Mouse (Mus musculus) heart, embryonic 15.5 days (tissue): Measurements from ENCODE around the gene Ms4a4b. TPM values are rescaled to one million over a fixed set of nuclear protein-coding genes. Genes with fewer than 3 reads are reported as not detected.
"Not testable (repeated sequence)": the region's sequence is repeated elsewhere in the genome, so short reads cannot be mapped to it uniquely, and the experiment has no call there.

Source experiments
- ATAC-seq: fragments of 200-750 bp; cut with Nextera tagmentation; replicated peaks from 2 replicates; pipeline ENCODE4 v1.8.0; 2017; ENCODE audit warnings: low read depth, moderate TSS enrichment; ENCODE audit not compliant: insufficient number of reproducible peaks, insufficient read depth, low FRiP score
- H3K27ac ChIP-seq: fragments of 300-500 bp; sonication (generic); 2 replicates; pipeline ENCODE4 v1.5.1; 2015; ENCODE audit warnings: mild to moderate bottlenecking, inconsistent platforms
- H3K27me3 ChIP-seq: fragments of 300-500 bp; sonication (generic); 2 replicates; pipeline ENCODE4 v1.6.1; 2015; ENCODE audit warnings: inconsistent platforms
- H3K36me3 ChIP-seq: fragments of 300-500 bp; sonication (generic); 2 replicates; pipeline ENCODE4 v1.6.1; 2015; ENCODE audit warnings: mild to moderate bottlenecking, inconsistent platforms
- H3K4me1 ChIP-seq: fragments of 300-500 bp; sonication (generic); replicated peaks from 2 replicates; pipeline ENCODE4 v1.6.1; 2015; ENCODE audit warnings: inconsistent platforms
- H3K4me2 ChIP-seq: fragments of 300-500 bp; sonication (generic); 2 replicates; pipeline ENCODE4 v1.6.1; 2015; ENCODE audit warnings: inconsistent platforms, mild to moderate bottlenecking, moderate library complexity
- H3K4me3 ChIP-seq: fragments of 300-500 bp; sonication (generic); 2 replicates; pipeline ENCODE4 v1.5.1; 2015; ENCODE audit warnings: mild to moderate bottlenecking, inconsistent platforms
- H3K9ac ChIP-seq: fragments of 300-500 bp; sonication (generic); 2 replicates; pipeline ENCODE4 v1.6.1; 2015; ENCODE audit warnings: mild to moderate bottlenecking, inconsistent platforms
- H3K9me3 ChIP-seq: fragments of 300-500 bp; sonication (generic); replicated peaks from 2 replicates; pipeline ENCODE4 v1.6.1; 2016; ENCODE audit warnings: inconsistent platforms
- WGBS: fragments of 180-500 bp; shearing (Covaris S2); methylation state at CpG from one replicate; pipeline ENCODE4 v1.1.7; 2015; ENCODE audit warnings: mixed read lengths; 5-methylcytosine and 5-hydroxymethylcytosine counted together
- polyA plus RNA-seq: library from polyadenylated mRNA; unstranded; fragments of >200 nt; fragmentation: Nextera tagmentation; extraction: Ambion mirVana; gene quantifications from 2 replicates; pipeline ENCODE4 v1.2.1, GENCODE M21; 2015

Ms4a4b gene
- polyA plus RNA-seq, 1 experiment from 2014 or later: 0.16 TPM

DNA sequence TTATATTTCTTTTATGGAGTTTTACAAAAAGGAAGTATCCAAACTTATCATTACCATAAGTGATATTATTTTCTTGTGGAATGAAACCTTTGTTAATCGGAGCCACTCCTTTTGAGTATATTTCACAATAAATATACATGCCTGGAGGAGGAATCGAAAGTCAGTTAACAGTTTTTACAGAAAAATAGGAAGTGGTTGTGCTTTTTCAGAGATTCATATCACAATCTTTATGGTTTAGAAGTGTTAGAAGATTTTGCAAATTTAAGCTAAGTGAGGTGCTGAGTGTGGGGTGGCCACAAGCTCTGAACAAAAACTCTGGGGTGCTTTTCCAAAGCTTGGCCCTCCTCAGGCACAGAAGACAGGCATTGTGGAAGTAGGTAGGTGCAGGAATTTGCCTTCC is 3.9 kb downstream of the Ms4a4b start:
- no peaks in the 10 kb centered on the region for H3K27me3 ChIP-seq
- H3K9ac ChIP-seq: no peak overlapping the region
- no peak overlapping the region for H3K4me3 ChIP-seq
- 63% methylated on average over 2 of the region's 2 CpGs for WGBS
- no peaks in the 10 kb centered on the region for H3K4me1 ChIP-seq
- H3K4me2 ChIP-seq: no peak overlapping the region
- no peak for ATAC-seq
- H3K9me3 ChIP-seq: no peaks in the 10 kb centered on the region
- no peak overlapping the region for H3K27ac ChIP-seq
- H3K36me3 ChIP-seq: no peaks in the 10 kb centered on the region

DNA sequence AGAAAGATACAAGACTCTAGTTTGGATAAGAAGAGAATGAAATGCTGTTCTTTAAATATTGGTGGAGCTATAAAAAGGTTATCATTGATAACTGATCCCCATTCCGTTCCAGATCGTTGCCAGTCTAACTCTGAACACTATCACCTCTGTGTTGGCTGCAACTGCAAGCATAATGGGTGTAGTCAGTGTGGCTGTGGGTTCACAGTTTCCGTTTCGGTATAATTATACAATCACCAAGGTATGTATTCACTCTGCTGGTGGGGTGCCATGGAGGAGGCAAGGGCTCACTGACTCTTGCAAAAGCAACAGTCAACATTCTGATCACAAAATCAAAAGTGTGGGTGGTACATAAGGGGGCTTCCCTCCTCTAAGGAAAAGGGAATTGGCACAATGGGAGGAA is 15.7 kb downstream of the Ms4a4b start:
- H3K27ac ChIP-seq, H3K9ac ChIP-seq, ATAC-seq, H3K4me3 ChIP-seq, H3K4me1 ChIP-seq, H3K36me3 ChIP-seq, H3K9me3 ChIP-seq, H3K27me3 ChIP-seq, H3K4me2 ChIP-seq: not testable (repeated sequence)
- 79% methylated on average over 4 of the region's 4 CpGs for WGBS

DNA sequence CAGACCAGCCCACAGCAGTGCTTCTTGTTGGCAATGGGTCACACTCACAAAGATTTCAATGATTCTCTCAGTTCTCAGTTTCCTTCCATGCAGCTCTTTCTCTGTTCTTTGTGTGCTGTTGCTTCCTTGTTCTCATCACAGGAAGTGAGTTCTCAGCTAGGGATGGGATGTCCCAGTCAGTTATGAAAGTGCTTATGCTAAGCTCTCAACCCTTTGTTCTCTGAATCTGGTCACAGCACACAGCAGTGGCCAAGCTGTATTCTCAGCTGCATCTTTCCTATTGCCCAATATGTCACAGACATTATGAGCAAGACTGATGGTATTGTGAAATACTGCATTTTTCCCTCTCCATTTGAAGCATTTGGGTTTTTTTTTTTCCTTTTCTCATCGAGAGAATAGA is 21.4 kb downstream of the Ms4a4b start:
- not testable (repeated sequence) for H3K4me3 ChIP-seq, H3K27me3 ChIP-seq, H3K27ac ChIP-seq, H3K36me3 ChIP-seq, H3K9me3 ChIP-seq, H3K4me1 ChIP-seq, H3K4me2 ChIP-seq, ATAC-seq, H3K9ac ChIP-seq
- WGBS: 50% methylated on average over 1 of the region's 1 CpGs

DNA sequence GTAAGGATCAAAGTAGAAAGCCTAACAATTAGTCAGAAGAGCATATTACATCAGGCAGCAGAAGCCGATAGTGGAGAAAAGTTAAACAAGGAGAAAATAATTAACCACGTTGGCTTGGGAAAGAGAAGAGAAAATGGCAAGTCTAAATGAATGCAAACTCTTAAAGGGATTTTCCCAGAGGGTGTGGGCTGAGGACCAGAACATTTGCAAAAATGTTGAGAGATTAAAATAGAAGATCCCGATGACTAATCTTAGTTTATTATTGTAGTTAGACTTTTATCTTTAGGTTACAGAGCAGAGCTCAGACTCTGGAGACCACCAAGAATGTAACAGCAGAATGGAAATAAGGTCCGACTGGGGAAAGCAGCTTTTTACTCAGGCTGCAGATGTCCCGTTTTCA is 23.1 kb downstream of the Ms4a4b start:
- H3K4me2 ChIP-seq: no peak overlapping the region
- H3K4me3 ChIP-seq: no peak overlapping the region
- no peak for ATAC-seq
- H3K36me3 ChIP-seq: no peaks in the 10 kb centered on the region
- 64% methylated on average over 5 of the region's 5 CpGs for WGBS
- no peak overlapping the region for H3K9ac ChIP-seq
- H3K27ac ChIP-seq: no peak overlapping the region
- no peaks in the 10 kb centered on the region for H3K27me3 ChIP-seq
- no peaks in the 10 kb centered on the region for H3K9me3 ChIP-seq
- no peaks in the 10 kb centered on the region for H3K4me1 ChIP-seq

DNA sequence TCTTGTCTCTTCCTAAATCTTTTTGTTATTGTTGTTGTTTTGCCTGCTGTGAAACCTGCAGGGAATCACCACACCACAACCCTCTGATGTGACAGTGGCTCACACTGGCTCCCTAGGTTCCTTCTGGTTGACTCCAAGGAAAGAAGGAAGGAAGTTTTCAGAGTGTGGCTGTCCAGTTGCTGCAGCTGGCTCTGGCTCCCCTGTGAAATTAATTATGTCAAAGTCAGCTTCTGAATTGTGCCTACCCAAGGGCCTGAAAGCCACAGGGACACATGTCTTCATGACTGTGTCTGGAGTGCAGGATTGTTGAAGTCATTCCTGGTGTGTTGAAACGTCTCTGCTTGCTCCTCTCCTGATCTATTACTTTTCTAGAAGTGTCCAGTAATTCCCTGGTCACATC is 25.0 kb downstream of the Ms4a4b start:
- H3K4me3 ChIP-seq, ATAC-seq: not testable (repeated sequence)
- 42% methylated on average over 1 of the region's 1 CpGs for WGBS

DNA sequence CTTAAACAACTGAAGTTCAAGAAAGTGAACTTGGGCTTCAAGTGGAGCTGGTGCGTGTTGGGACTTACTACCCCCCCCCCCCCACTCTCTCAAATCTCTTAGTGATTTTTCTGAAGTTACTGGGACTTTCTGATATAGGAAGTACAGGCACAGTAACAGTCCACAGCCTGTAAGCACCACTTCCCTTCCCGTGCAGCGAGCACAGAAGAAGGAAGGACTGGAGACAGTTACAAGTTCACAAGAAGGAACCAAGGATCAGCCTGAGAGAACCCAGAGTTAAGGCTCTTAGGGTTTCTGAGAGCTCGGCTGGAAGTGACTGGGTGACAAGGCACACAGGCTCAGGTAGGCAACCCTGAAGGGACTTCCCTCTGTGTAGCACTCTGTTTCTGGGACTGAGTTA is 25.9 kb downstream of the Ms4a4b start, which contains the start of gene Ms4a6c:
Gene Ms4a6c, plus strand, starts transcription at position 152 of the 400 bp plus-strand sequence.
- H3K9me3 ChIP-seq, H3K36me3 ChIP-seq, H3K27me3 ChIP-seq, H3K9ac ChIP-seq, H3K4me2 ChIP-seq, H3K4me1 ChIP-seq, H3K4me3 ChIP-seq, H3K27ac ChIP-seq, ATAC-seq: not testable (repeated sequence)
- 77% methylated on average over 4 of the region's 4 CpGs for WGBS

More for the DNA sequence above, 25.0 kb downstream of the Ms4a4b start:
- H3K27ac ChIP-seq, H3K27me3 ChIP-seq, H3K36me3 ChIP-seq, H3K4me1 ChIP-seq, H3K9me3 ChIP-seq, H3K9ac ChIP-seq, H3K4me2 ChIP-seq: not testable (repeated sequence)

DNA sequence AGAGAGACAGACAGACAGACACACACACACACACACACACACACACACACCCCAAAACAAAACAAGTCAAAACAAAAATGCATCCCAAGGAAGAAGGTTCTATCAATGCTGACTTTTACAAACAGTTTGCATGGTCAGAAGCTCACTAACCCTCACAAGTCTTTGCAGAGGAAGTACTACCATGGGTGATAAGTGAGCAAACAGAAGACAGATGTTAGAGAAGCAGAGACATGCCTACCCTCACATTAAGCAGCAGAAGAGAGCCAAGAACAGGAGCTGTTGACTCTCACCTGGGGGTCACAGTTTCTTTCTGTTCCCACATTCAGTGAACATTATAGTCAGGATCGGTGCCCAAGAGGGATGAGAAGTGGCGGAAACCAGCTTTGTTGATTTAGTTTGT is 36.4 kb downstream of the Ms4a4b start:
- Histone ChIP-seq H3K4me3 (no peak overlapping the region), H3K9ac (no peak overlapping the region), H3K9me3 (no peaks in the 10 kb centered on the region), H3K4me2 (no peak overlapping the region), H3K27ac (no peak overlapping the region), H3K4me1 (no peaks in the 10 kb centered on the region), H3K36me3 (no peaks in the 10 kb centered on the region), H3K27me3 (no peaks in the 10 kb centered on the region)
- no peak for ATAC-seq
- 70% methylated on average over 2 of the region's 2 CpGs for WGBS

DNA sequence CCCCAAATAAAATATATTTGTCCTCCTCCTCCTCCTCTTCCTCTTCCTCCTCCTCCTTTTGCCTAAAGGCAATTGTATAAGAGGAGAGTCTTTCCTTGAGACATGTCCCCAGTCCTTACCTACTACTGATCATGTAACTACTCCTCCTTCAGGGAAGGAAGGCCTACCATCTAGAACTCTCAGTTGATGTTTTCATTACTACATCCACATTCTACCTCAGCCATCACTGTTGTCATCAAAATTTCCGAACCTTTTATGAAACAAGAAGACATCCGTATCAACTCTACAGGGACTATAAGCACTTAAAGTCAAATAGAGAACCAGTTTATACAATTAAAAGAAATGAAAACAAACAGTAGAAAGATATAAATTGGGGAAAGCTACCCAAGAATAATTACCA is 39.3 kb downstream of the Ms4a4b start:
- no peaks in the 10 kb centered on the region for H3K27me3 ChIP-seq
- no peaks in the 10 kb centered on the region for H3K9me3 ChIP-seq
- H3K9ac ChIP-seq: no peak overlapping the region
- 70% methylated on average over 2 of the region's 2 CpGs for WGBS
- no peak for ATAC-seq
- no peaks in the 10 kb centered on the region for H3K36me3 ChIP-seq
- H3K4me3 ChIP-seq: no peak overlapping the region
- H3K27ac ChIP-seq: no peak overlapping the region
- H3K4me1 ChIP-seq: no peaks in the 10 kb centered on the region
- H3K4me2 ChIP-seq: no peak overlapping the region

DNA sequence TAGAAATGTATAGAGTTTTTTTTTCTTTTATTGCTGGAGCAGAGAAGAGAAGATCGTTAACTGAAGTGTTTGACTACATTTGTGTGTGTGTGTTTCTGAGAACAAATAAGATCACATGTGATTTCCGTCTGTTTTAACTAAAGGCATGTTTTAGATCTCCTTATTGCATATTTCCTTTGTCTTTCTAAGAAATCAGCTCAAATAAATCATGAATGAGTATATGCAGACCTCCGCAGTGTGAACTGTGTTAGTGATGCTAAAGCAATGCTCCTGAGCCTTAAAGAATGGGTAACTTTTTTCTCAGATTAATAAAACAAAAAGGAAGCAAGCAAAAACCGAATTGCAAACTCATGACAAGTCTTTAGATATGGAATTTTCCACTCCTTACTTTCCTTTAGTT is 40.6 kb downstream of the Ms4a4b start:
- Histone ChIP-seq H3K4me1 (no peaks in the 10 kb centered on the region), H3K4me2 (no peak overlapping the region), H3K27ac (no peak overlapping the region), H3K36me3 (no peaks in the 10 kb centered on the region), H3K9ac (no peak overlapping the region), H3K9me3 (no peaks in the 10 kb centered on the region), H3K4me3 (no peak overlapping the region), H3K27me3 (no peaks in the 10 kb centered on the region)
- 62% methylated on average over 4 of the region's 4 CpGs for WGBS
- ATAC-seq: no peak

DNA sequence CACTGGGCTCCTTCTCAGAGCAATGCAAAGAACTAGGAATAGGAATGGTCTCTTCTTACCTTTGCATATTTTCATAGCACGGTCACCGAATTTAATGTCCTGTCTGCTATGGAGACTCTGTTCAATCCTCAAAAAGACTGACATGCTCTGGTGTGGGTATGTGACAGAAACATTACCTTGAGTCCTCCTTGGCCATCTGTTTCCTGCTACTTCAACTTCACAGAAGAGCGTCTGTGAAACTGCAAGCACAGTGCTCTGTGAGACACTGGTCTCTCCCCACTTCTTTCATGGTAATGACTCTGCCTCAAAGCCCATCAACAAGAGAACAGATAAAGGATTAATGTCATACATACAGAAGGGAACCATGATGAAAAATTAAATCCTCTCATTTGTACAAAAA is 41.0 kb downstream of the Ms4a4b start:
- no peaks in the 10 kb centered on the region for H3K27me3 ChIP-seq
- H3K27ac ChIP-seq: no peak overlapping the region
- no peak overlapping the region for H3K4me2 ChIP-seq
- H3K36me3 ChIP-seq: no peaks in the 10 kb centered on the region
- H3K4me3 ChIP-seq: no peak overlapping the region
- no peaks in the 10 kb centered on the region for H3K9me3 ChIP-seq
- whole genome bisulfite sequencing: 69% methylated on average over 3 of the region's 3 CpGs
- H3K9ac ChIP-seq: no peak overlapping the region
- ATAC-seq: no peak
- H3K4me1 ChIP-seq: no peaks in the 10 kb centered on the region

DNA sequence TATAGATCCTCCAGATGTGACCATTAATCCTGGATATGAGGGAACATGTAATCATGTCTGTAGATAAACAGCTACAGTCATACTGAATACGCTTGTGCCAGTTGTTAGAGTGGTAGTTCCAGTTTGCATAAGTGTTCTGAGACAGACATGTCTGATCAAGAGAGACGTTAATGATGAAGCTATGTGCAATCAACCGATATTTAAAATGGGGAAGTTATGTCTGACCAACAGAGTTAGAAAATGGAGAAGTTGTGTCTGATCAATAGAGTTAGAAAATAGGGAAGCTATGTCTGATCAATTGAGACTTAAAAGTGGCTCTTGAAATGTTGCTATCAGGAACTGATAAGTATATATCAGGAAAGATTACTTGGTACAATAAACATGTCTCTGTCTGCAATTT is 41.9 kb downstream of the Ms4a4b start:
- no peak overlapping the region for H3K4me2 ChIP-seq
- no peak for ATAC-seq
- H3K36me3 ChIP-seq: no peaks in the 10 kb centered on the region
- H3K27me3 ChIP-seq: no peaks in the 10 kb centered on the region
- H3K9me3 ChIP-seq: no peaks in the 10 kb centered on the region
- no peak overlapping the region for H3K4me3 ChIP-seq
- H3K4me1 ChIP-seq: no peaks in the 10 kb centered on the region
- 75% methylated on average over 3 of the region's 3 CpGs for WGBS
- no peak overlapping the region for H3K27ac ChIP-seq
- H3K9ac ChIP-seq: no peak overlapping the region

DNA sequence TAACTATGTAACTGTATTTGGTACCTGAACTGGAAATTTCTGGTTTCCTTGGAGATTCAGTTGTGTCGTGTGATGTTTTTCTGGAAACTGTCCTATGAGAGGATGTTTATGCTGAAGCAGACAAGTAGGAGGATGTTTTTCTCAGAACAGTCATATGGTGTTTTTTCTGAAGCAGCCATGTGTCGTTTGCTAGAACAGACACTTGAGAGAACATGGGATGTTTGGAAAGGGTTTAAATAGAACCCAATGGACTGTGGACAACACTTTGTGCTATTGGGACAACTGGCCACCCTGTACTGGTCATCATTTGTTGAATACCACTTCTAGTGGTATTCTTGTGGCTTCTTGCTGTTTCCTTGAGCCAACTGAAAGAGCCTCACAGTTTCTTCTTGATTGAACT is 42.4 kb downstream of the Ms4a4b start, which contains the start of gene Gm8369:
Gene Gm8369, plus strand, starts transcription at position 193 of the 400 bp plus-strand sequence.
- Histone ChIP-seq H3K4me3 (no peak within 1 kb of the TSS), H3K9me3 (no peaks in the 10 kb centered on the region), H3K36me3 (no peaks in the 10 kb centered on the region), H3K27me3 (no peaks in the 10 kb centered on the region), H3K27ac (no peak within 1 kb of the TSS), H3K4me1 (no peaks in the 10 kb centered on the region), H3K9ac (no peak within 1 kb of the TSS), H3K4me2 (no peak within 1 kb of the TSS)
- 73% methylated on average over 2 of the region's 2 CpGs for WGBS
- no peak for ATAC-seq
